Mouse (Mus musculus) limb, embryonic 14.5 days (tissue): Measurements from ENCODE around the gene Hspbp1. TPM values are rescaled to one million over a fixed set of nuclear protein-coding genes. Genes with fewer than 3 reads are reported as not detected.

Experiments
- ATAC-seq: fragments of 200-750 bp; cut with Nextera tagmentation; 2 replicates; pipeline ENCODE4 v1.8.0; 2017; ENCODE audit warnings: low read depth, moderate number of reproducible peaks, moderate TSS enrichment; ENCODE audit not compliant: low FRiP score
- DNase-seq: peaks from one replicate; pipeline ENCODE4 v3.0.0-alpha.2; 2015; ENCODE audit warnings: low spot score
- H3K27ac ChIP-seq: fragments of 300-500 bp; sonication (generic); replicated peaks from 2 replicates; pipeline ENCODE4 v1.5.1; 2014; ENCODE audit warnings: low read depth, mild to moderate bottlenecking, low read length, moderate library complexity, mixed read lengths
- H3K27me3 ChIP-seq: fragments of 300-500 bp; sonication (generic); 2 replicates; pipeline ENCODE4 v1.6.1; 2014; ENCODE audit warnings: low read length, mixed read lengths; ENCODE audit not compliant: control insufficient read depth, insufficient read depth
- H3K36me3 ChIP-seq: fragments of 300-500 bp; sonication (generic); 2 replicates; pipeline ENCODE4 v1.6.1; 2014; ENCODE audit warnings: mild to moderate bottlenecking, low read length, moderate library complexity, mixed read lengths; ENCODE audit not compliant: control insufficient read depth, insufficient read depth
- H3K4me1 ChIP-seq: fragments of 300-500 bp; sonication (generic); 2 replicates; pipeline ENCODE4 v1.6.1; 2014; ENCODE audit warnings: antibody characterized with exemption, low read length, mixed read lengths; ENCODE audit not compliant: control insufficient read depth, insufficient read depth
- H3K4me2 ChIP-seq: fragments of 300-500 bp; sonication (generic); replicated peaks from 2 replicates; pipeline ENCODE4 v1.6.1; 2014; ENCODE audit warnings: low read depth, mild to moderate bottlenecking, low read length, moderate library complexity; ENCODE audit not compliant: severe bottlenecking
- H3K4me3 ChIP-seq: fragments of 300-500 bp; sonication (generic); replicated peaks from 2 replicates; pipeline ENCODE4 v1.5.1; 2014; ENCODE audit warnings: low read length
- H3K9ac ChIP-seq: fragments of 300-500 bp; sonication (generic); 2 replicates; pipeline ENCODE4 v1.6.1; 2014; ENCODE audit warnings: mild to moderate bottlenecking, low read depth, low read length, moderate library complexity; ENCODE audit not compliant: severe bottlenecking
- H3K9me3 ChIP-seq: fragments of 300-500 bp; sonication (generic); 2 replicates; pipeline ENCODE4 v1.6.1; 2016; ENCODE audit warnings: low read length; ENCODE audit not compliant: control insufficient read depth
- POLR2A ChIP-seq: fragments of 200-500 bp; IDR thresholded peaks from 2 replicates; pipeline ENCODE4 v1.8.0; 2012; ENCODE audit warnings: inconsistent platforms, mild to moderate bottlenecking, moderate library complexity, borderline replicate concordance; ENCODE audit not compliant: insufficient read depth, insufficient read length; ENCODE audit errors: extremely low read depth
- WGBS: fragments of 180-500 bp; shearing (Covaris S2); extraction: QIAGEN DNeasy Blood & Tissue Kit; methylation state at CpG from one replicate; pipeline ENCODE4 v1.1.7; 2014; 5-methylcytosine and 5-hydroxymethylcytosine counted together
- polyA plus RNA-seq, 2 experiments: library from polyadenylated mRNA; depleted of rRNA in 1 of 2; stranded (reverse) in 1 of 2; unstranded in 1 of 2; fragments of >200 nt; fragmentation: Nextera tagmentation in 1 of 2; extraction: Ambion mirVana in 1 of 2; gene quantifications; 2 replicates each; pipeline versions ENCODE4 v1.2.1 to v1.2.3; 2012 to 2014

The Hspbp1 gene
- polyA plus RNA-seq, 2 experiments, result 55.6 to 77.5 TPM

DNA sequence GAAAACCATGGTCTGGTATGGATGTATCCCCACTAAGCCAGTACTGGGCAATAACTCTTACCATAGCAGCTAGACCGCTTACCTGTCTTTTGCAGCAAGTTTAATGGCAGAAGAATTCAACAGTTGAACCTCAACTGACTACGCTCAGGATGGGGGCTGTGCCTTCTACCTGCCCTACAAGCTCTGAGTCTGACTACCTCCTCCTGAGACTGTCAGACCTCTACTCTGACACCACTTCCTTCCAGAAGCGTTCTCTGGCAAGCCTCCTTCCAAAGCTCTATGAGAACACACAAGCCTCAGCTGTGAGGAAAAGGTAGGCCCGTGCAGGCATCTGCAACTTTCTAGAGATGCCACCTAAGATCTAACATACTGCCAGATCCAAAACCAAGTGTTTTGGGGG is 29.5 kb downstream of the Hspbp1 start:
- Histone ChIP-seq H3K9me3 (no peaks in the 10 kb centered on the region), H3K9ac (no peak overlapping the region), H3K27ac (no peak overlapping the region), H3K4me2 (no peak overlapping the region), H3K36me3 (peaks cover 22% of the 10 kb centered on the region; the same call in 1 of the 2 replicates), H3K4me1 (peaks cover 15% of the 10 kb centered on the region), H3K4me3 (no peak overlapping the region), H3K27me3 (no peaks in the 10 kb centered on the region)
- WGBS, result 87% methylated on average over 4 of the region's 4 CpGs
- TF ChIP-seq POLR2A, result no peak
- DNase-seq, result no peak
- no peak for ATAC-seq

DNA sequence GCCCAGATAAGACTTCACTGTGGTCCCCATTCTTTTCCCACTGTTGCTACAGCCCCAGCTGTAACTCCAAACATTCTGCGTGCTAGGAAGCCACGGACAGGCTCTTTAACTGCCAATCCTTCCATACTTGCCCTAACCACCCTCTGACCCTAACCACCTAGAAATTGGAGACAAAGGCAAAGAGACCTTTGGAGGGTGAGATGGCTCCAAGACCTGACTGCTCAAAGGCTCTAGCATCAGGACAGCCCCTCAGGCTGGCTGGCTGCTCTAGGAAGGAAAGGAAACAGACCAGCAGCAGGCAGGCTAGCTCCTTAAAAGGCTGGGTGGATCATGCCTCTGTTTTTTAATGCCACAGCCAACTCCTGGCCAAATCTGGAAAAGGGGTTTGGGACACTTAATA is 30.6 kb downstream of the Hspbp1 start:
- Histone ChIP-seq H3K36me3 (peaks cover 22% of the 10 kb centered on the region; the same call in 1 of the 2 replicates), H3K9ac (no peak overlapping the region), H3K27ac (no peak overlapping the region), H3K4me3 (no peak overlapping the region), H3K9me3 (no peaks in the 10 kb centered on the region), H3K4me2 (no peak overlapping the region), H3K27me3 (no peaks in the 10 kb centered on the region), H3K4me1 (peaks cover 9% of the 10 kb centered on the region)
- no peak for TF ChIP-seq POLR2A
- no peak for ATAC-seq
- DNase-seq, result no peak
- 89% methylated on average over 2 of the region's 2 CpGs for WGBS

DNA sequence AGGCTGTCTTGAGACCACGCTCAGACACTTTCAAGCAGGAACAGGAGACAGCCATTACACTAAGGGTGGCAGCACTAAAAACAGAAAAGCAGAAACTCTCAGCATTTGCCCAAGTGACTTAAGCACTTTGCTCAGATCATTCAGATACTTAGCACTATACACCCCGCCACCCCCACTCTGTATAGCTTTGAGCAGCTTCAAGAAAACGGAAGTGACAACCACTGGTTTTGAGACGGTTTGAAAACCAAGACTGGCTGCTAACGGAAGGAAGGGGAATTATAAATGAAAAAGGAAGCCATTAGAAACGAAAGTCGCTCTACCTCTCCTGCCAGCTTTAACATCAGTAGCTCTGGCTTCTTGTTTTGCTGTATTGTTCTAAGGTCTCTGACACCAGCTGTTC is 31.1 kb downstream of the Hspbp1 start:
- Histone ChIP-seq H3K4me1 (peaks cover 9% of the 10 kb centered on the region), H3K27me3 (no peaks in the 10 kb centered on the region), H3K27ac (no peak overlapping the region), H3K36me3 (peaks cover 22% of the 10 kb centered on the region; the same call in 1 of the 2 replicates), H3K4me2 (no peak overlapping the region), H3K9me3 (no peaks in the 10 kb centered on the region), H3K4me3 (no peak overlapping the region), H3K9ac (no peak overlapping the region)
- no peak for DNase-seq
- no peak for TF ChIP-seq POLR2A
- ATAC-seq, result no peak
- 86% methylated on average over 7 of the region's 7 CpGs for WGBS

DNA sequence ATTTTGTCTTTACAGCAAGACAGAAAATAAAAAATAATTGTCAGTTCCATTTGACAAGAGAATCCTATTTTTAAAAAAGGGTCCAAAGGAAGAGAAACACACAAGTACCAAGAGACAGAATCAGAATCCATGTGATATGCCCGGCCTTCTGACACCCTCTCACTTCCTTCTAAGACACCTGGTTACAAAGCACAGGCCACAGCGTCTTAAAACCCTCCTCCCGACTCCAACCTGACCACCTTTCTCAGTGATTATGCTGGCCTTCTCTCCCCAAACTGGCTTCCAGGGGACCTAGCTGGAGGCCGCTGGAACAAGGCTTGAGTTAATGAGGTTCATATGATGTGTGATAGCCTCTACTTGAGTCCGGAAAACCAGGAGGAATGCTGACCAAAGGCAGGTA is 31.5 kb downstream of the Hspbp1 start:
- Histone ChIP-seq H3K4me1 (peaks cover 9% of the 10 kb centered on the region), H3K9ac (no peak overlapping the region), H3K27me3 (no peaks in the 10 kb centered on the region), H3K36me3 (peaks cover 22% of the 10 kb centered on the region; the same call in 1 of the 2 replicates), H3K27ac (no peak overlapping the region), H3K4me2 (no peak overlapping the region), H3K4me3 (no peak overlapping the region), H3K9me3 (no peaks in the 10 kb centered on the region)
- no peak for TF ChIP-seq POLR2A
- no peak for DNase-seq
- WGBS, result 67% methylated on average over 5 of the region's 5 CpGs
- no peak for ATAC-seq

DNA sequence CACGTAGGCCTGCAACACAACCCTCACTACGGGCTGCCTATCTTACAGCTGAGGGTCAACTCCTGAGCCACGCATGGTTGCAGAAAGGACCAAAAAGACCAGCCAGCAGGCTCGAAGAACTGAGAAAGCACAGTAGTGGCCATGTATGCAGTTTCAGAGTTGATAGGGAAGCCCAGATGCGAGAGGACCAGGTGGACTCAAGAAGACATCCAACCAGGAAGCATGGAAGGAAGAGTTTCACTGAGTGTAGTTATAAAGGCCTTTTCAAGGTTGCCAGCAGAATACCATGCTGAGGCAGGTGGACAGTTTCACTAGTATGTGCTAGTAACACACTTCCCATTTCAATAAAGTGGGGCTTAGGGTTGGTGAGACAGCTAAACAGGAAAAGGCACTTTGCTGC is 32.1 kb downstream of the Hspbp1 start:
- no peaks in the 10 kb centered on the region for H3K9me3 ChIP-seq
- no peak overlapping the region for H3K4me3 ChIP-seq
- 91% methylated on average over 5 of the region's 5 CpGs for WGBS
- no peak overlapping the region for H3K9ac ChIP-seq
- no peaks in the 10 kb centered on the region for H3K27me3 ChIP-seq
- DNase-seq (no peak), ATAC-seq (no peak)
- no peak for TF ChIP-seq POLR2A
- H3K4me1 ChIP-seq, result peaks cover 8% of the 10 kb centered on the region
- H3K4me2 ChIP-seq, result no peak overlapping the region
- H3K27ac ChIP-seq, result no peak overlapping the region
- peaks cover 22% of the 10 kb centered on the region; the same call in 1 of the 2 replicates for H3K36me3 ChIP-seq

GRCm38 (mm10) chr7:4651581-4651980 is 33.3 kb downstream of the Hspbp1 start:
- Histone ChIP-seq H3K4me2 (no peak overlapping the region), H3K27ac (no peak overlapping the region), H3K9ac (no peak overlapping the region), H3K9me3 (no peaks in the 10 kb centered on the region), H3K27me3 (no peaks in the 10 kb centered on the region), H3K4me3 (no peak overlapping the region), H3K4me1 (no peaks in the 10 kb centered on the region), H3K36me3 (peaks cover 27% of the 10 kb centered on the region)
- no peak for TF ChIP-seq POLR2A
- no peak for DNase-seq
- no peak for ATAC-seq
- WGBS, result 77% methylated on average over 8 of the region's 8 CpGs
